Mouse (Mus musculus): ENCODE measurements around the gene Zfp277. TPM values are rescaled to one million over a fixed set of nuclear protein-coding genes. Genes with fewer than 3 reads are reported as not detected.

The Zfp277 gene
- polyA plus RNA-seq, 1 experiment from 2014 or later = 39.0 TPM

DNA sequence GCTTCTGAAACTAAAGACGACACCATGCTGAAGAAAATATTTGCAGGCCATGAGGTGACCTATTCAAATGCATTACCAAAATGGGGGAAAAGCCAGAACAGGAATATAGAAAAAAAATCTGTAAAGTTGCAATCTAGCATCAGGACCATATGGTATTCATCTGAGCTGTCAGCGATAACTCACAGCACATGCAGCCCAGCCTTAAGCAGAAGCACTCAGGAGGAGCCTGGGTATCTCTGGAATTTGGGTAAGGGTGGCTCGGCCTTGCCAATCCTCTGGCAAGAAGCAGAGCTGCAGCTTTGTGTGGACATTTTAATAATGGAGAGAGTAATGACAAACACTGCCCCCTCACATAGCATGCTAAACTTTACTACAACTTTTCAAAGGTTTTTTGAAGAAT lies 15.7 kb downstream of the Zfp277 start:
- H3K27ac ChIP-seq (replicated peaks) = no peak overlapping the region
- WGBS = 30% methylated on average over 3 of the region's 3 CpGs

DNA sequence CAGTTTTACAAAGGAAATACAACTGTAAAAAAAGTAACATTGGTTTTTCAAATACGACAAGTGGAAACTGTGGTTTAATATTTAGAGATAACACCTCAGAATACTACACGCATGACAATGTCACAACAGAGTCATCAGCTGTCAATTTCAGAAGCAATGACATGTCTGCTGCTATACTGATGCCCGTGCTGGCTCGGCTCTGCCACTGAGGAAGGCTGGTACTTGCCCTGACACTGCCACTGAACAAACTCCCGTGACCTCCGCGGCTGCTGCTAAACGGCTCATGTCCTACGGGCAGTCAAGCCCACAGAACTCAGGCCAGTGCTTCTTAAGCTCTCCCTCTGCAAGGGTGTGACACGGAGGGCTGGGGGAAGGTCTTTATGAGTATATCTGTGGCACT lies 18.1 kb downstream of the Zfp277 start:
- Histone ChIP-seq H3K4me1 (peaks cover 31% of the 10 kb centered on the region), H3K27ac (replicated peaks) (no peak overlapping the region), H3K9me3 (no peaks in the 10 kb centered on the region), H3K4me3 (no peak overlapping the region), H3K27me3 (replicated peaks; ENCODE audit: low read depth, poor library complexity, severe bottlenecking) (no peaks in the 10 kb centered on the region), H3K36me3 (replicated peaks) (peaks cover 3% of the 10 kb centered on the region; the same call in 1 of the 2 replicates)
- WGBS = 87% methylated on average over 10 of the region's 10 CpGs
- no peak for DNase-seq (ENCODE audit: low spot score)

More for the DNA sequence above, 15.7 kb downstream of the Zfp277 start:
- H3K4me1 ChIP-seq = peaks cover 31% of the 10 kb centered on the region
- H3K4me3 ChIP-seq = no peak overlapping the region
- H3K27me3 ChIP-seq (replicated peaks; ENCODE audit: low read depth, poor library complexity, severe bottlenecking) = no peaks in the 10 kb centered on the region
- DNase-seq (ENCODE audit: low spot score) = peak; percentile 51
- peaks cover 1% of the 10 kb centered on the region; the same call in 1 of the 2 replicates for H3K36me3 ChIP-seq (replicated peaks)
- H3K9me3 ChIP-seq = no peaks in the 10 kb centered on the region

DNA sequence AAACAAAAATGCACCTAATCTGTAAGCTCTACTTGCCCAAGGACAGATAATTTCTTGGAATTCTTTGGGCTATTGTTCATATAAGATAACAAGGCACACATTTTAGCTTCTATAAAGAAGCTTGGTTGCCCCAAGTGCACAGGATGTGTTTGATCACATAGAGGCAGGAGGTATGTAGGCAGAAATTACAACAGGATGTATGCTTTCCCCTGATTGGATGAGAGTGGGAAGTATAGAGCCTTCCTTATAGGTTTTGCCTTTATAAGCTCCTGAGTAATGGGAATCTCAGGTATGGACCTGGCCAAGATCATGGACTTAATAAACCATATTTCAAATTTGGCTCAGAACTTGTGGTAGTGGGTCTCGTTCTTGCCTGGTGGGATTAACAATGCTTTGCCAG lies 20.7 kb downstream of the Zfp277 start:
- H3K4me1 ChIP-seq = peaks cover 11% of the 10 kb centered on the region
- DNase-seq (ENCODE audit: low spot score) = no peak
- 94% methylated on average over 1 of the region's 1 CpGs for WGBS
- peaks cover 3% of the 10 kb centered on the region; the same call in 1 of the 2 replicates for H3K36me3 ChIP-seq (replicated peaks)
- H3K9me3 ChIP-seq = no peaks in the 10 kb centered on the region
- no peak overlapping the region for H3K27ac ChIP-seq (replicated peaks)
- H3K4me3 ChIP-seq = no peak overlapping the region
- no peaks in the 10 kb centered on the region for H3K27me3 ChIP-seq (replicated peaks; ENCODE audit: low read depth, poor library complexity, severe bottlenecking)

DNA sequence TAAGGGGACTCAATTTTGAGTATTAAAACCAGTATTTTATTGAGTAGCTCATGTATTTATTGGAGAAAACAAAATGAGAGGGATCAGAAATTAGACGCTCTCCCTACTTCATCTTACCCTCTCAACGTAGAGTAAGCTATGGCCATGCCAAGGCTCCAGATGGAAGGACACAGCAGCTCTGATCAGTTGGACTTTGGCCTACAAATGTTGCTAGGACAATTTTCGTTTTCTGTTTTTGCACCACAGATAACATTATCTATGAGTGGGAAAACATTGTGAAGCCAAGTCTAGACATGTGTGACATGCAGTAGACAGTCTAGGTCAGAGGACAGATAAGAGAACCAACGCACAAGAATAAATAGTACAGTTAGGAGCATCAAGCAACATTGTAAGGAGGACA lies 28.4 kb downstream of the Zfp277 start:
- Histone ChIP-seq H3K4me3 (no peak overlapping the region), H3K27ac (replicated peaks) (no peak overlapping the region), H3K9me3 (no peaks in the 10 kb centered on the region), H3K27me3 (replicated peaks; ENCODE audit: low read depth, poor library complexity, severe bottlenecking) (no peaks in the 10 kb centered on the region), H3K4me1 (no peaks in the 10 kb centered on the region), H3K36me3 (replicated peaks) (no peaks in the 10 kb centered on the region; the same call in 1 of the 2 replicates)
- no peak for DNase-seq (ENCODE audit: low spot score)
- 93% methylated on average over 4 of the region's 4 CpGs for WGBS

- WGBS = 85% methylated on average over 8 of the region's 8 CpGs
- Histone ChIP-seq H3K27ac (replicated peaks) (no peak overlapping the region), H3K27me3 (replicated peaks; ENCODE audit: low read depth, poor library complexity, severe bottlenecking) (no peaks in the 10 kb centered on the region)
These were observed 30.3 kb downstream of the Zfp277 start for GRCm38 (mm10) chr12:40415312-40415925.

GRCm38 (mm10) chr12:40414682-40415311 lies 30.9 kb downstream of the Zfp277 start:
- peaks cover under 1% of the 10 kb centered on the region for H3K36me3 ChIP-seq (replicated peaks)
- H3K4me1 ChIP-seq = no peaks in the 10 kb centered on the region
- DNase-seq (ENCODE audit: low spot score) = no peak
- 66% methylated on average over 5 of the region's 5 CpGs for WGBS
- H3K27ac ChIP-seq (replicated peaks) = no peak overlapping the region
- peaks cover 1% of the 10 kb centered on the region; the same call in 1 of the 2 replicates for H3K9me3 ChIP-seq
- H3K27me3 ChIP-seq (replicated peaks; ENCODE audit: low read depth, poor library complexity, severe bottlenecking) = no peaks in the 10 kb centered on the region
- no peak overlapping the region for H3K4me3 ChIP-seq

More at GRCm38 (mm10) chr12:40415312-40415925, 30.3 kb downstream of the Zfp277 start:
- H3K9me3 ChIP-seq = no peaks in the 10 kb centered on the region
- H3K4me1 ChIP-seq = no peaks in the 10 kb centered on the region
- no peak overlapping the region for H3K4me3 ChIP-seq
- no peaks in the 10 kb centered on the region; the same call in 1 of the 2 replicates for H3K36me3 ChIP-seq (replicated peaks)
- DNase-seq (ENCODE audit: low spot score) = no peak

- 93% methylated on average over 10 of the region's 10 CpGs for WGBS
These were observed 45.9 kb downstream of the Zfp277 start for GRCm38 (mm10) chr12:40399812-40400211.

DNA sequence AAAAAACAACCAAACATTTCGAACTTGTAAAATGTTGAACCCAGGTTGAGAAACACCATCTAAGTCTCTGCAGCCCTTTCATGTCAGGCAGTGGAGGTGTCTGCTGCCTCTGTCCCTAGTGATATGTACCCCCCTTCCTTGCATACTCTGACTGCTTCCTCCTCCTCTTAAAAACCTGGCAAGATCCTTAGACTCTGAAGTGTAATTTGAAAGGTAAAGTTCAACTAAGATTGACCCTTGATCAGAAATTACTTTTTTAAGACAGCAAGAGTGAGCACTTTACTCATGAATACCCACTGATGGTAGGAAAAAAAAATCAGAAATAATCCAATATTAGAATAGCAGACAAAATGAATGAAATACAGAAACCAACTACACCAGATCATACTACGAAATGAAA lies 46.3 kb downstream of the Zfp277 start:
- Histone ChIP-seq H3K4me3 (no peak overlapping the region), H3K4me1 (no peaks in the 10 kb centered on the region)
- 90% methylated on average over 2 of the region's 2 CpGs for WGBS

More at GRCm38 (mm10) chr12:40399812-40400211, 45.9 kb downstream of the Zfp277 start:
- Histone ChIP-seq H3K4me1 (no peaks in the 10 kb centered on the region), H3K27me3 (replicated peaks; ENCODE audit: low read depth, poor library complexity, severe bottlenecking) (no peaks in the 10 kb centered on the region), H3K36me3 (replicated peaks) (peaks cover 14% of the 10 kb centered on the region), H3K27ac (replicated peaks) (no peak overlapping the region), H3K4me3 (no peak overlapping the region), H3K9me3 (no peaks in the 10 kb centered on the region)
- DNase-seq (ENCODE audit: low spot score) = no peak

DNA sequence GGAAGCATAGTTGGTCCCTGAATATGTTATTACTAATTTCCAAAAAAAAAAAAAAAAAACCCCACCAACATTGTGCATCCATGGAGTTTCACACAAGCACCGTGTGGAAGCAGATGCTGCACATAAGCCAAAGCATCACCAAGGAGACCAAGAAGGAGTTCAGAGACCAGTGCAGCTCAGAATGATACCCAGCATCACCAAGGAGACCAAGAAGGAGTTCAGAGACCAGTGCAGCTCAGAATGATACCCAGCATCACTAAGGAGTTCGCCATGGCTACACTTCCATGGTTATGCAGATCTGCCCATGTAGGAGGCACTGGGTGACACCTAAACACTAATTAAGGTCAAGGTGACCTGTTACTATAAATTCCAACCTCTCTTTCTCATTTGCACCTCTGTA lies 46.8 kb downstream of the Zfp277 start:
- no peak for DNase-seq (ENCODE audit: low spot score)
- 86% methylated on average over 2 of the region's 2 CpGs for WGBS
- Histone ChIP-seq H3K4me1 (no peaks in the 10 kb centered on the region), H3K9me3 (no peaks in the 10 kb centered on the region), H3K27me3 (replicated peaks; ENCODE audit: low read depth, poor library complexity, severe bottlenecking) (no peaks in the 10 kb centered on the region), H3K4me3 (no peak overlapping the region), H3K27ac (replicated peaks) (no peak overlapping the region), H3K36me3 (replicated peaks) (peaks cover 14% of the 10 kb centered on the region)

More for the DNA sequence above, 46.3 kb downstream of the Zfp277 start:
- no peaks in the 10 kb centered on the region for H3K27me3 ChIP-seq (replicated peaks; ENCODE audit: low read depth, poor library complexity, severe bottlenecking)
- DNase-seq (ENCODE audit: low spot score) = no peak
- H3K9me3 ChIP-seq = no peaks in the 10 kb centered on the region
- H3K36me3 ChIP-seq (replicated peaks) = peaks cover 14% of the 10 kb centered on the region
- H3K27ac ChIP-seq (replicated peaks) = no peak overlapping the region

- Histone ChIP-seq H3K9me3 (no peaks in the 10 kb centered on the region), H3K36me3 (replicated peaks) (0 out of 2 replicates have a peak, but pooled peaks cover 6% of the 10 kb centered on the region), H3K27ac (replicated peaks) (no peak overlapping the region), H3K4me3 (no peak overlapping the region), H3K27me3 (replicated peaks; ENCODE audit: low read depth, poor library complexity, severe bottlenecking) (no peaks in the 10 kb centered on the region), H3K4me1 (0 out of 2 replicates have a peak, but pooled peaks cover 1% of the 10 kb centered on the region)
- WGBS = 84% methylated on average over 3 of the region's 3 CpGs
- no peak for DNase-seq (ENCODE audit: low spot score)
These were observed 52.8 kb downstream of the Zfp277 start for GRCm38 (mm10) chr12:40392869-40393268.

DNA sequence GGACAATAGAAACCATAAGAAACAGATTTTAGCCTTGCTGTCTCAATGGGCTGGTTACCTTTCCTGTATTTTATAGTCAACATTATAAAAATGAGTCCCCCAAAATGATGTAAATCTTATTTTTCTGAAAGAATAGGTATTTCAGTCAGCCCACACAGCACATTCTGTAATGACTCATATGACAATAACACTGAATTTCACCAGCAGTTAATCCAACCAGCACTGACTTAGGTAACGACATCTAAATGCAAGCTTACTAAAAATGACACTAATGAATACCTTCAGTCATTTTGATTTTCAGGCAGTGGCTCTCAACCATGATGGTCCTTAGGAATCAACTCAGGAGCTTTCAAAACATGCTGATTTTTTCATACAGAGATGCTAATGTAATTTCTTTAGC lies 54.4 kb downstream of the Zfp277 start:
- Histone ChIP-seq H3K27me3 (replicated peaks; ENCODE audit: low read depth, poor library complexity, severe bottlenecking) (no peaks in the 10 kb centered on the region), H3K9me3 (no peaks in the 10 kb centered on the region), H3K4me1 (0 out of 2 replicates have a peak, but pooled peaks cover 3% of the 10 kb centered on the region), H3K4me3 (no peak overlapping the region), H3K27ac (replicated peaks) (no peak overlapping the region), H3K36me3 (replicated peaks) (no peaks in the 10 kb centered on the region)
- DNase-seq (ENCODE audit: low spot score) = no peak
- 95% methylated on average over 1 of the region's 1 CpGs for WGBS

- Histone ChIP-seq H3K4me1 (0 out of 2 replicates have a peak, but pooled peaks cover 3% of the 10 kb centered on the region), H3K27ac (replicated peaks) (no peak overlapping the region), H3K27me3 (replicated peaks; ENCODE audit: low read depth, poor library complexity, severe bottlenecking) (no peaks in the 10 kb centered on the region), H3K9me3 (no peaks in the 10 kb centered on the region), H3K36me3 (replicated peaks) (no peaks in the 10 kb centered on the region), H3K4me3 (no peak overlapping the region)
- DNase-seq (ENCODE audit: low spot score) = no peak
- WGBS = 79% methylated on average over 5 of the region's 5 CpGs
These were observed 57.9 kb downstream of the Zfp277 start for GRCm38 (mm10) chr12:40387786-40388185.

- no peak for DNase-seq (ENCODE audit: low spot score)
- H3K4me3 ChIP-seq = no peak overlapping the region
- no peak overlapping the region for H3K27ac ChIP-seq (replicated peaks)
- no peaks in the 10 kb centered on the region for H3K27me3 ChIP-seq (replicated peaks; ENCODE audit: low read depth, poor library complexity, severe bottlenecking)
- H3K9me3 ChIP-seq = no peaks in the 10 kb centered on the region
- H3K36me3 ChIP-seq (replicated peaks) = no peaks in the 10 kb centered on the region
- 94% methylated on average over 4 of the region's 4 CpGs for WGBS
- 0 out of 2 replicates have a peak, but pooled peaks cover 3% of the 10 kb centered on the region for H3K4me1 ChIP-seq
These were observed 60.4 kb downstream of the Zfp277 start for GRCm38 (mm10) chr12:40385301-40385700.

Measured in embryonic facial prominence, embryonic 10.5 days (tissue).